Mouse (Mus musculus) heart, postnatal 0 days (tissue): ENCODE results near the gene Bmx. TPM values are rescaled to one million over a fixed set of nuclear protein-coding genes. Genes with fewer than 3 reads are reported as not detected.
A peak's percentile ranks its signal among the peaks of the same experiment; 100 is the strongest.

Source experiments
- ATAC-seq: fragments of 200-750 bp; cut with Nextera tagmentation; 2 replicates; pipeline ENCODE4 v1.8.0; 2017; ENCODE audit warnings: low read depth, moderate number of reproducible peaks, moderate library complexity; ENCODE audit not compliant: insufficient read depth
- DNase-seq: peaks from one replicate; pipeline ENCODE4 v3.0.0-alpha.2; 2016; ENCODE audit warnings: low spot score
- H3K27ac ChIP-seq: fragments of 300-500 bp; sonication (generic); 2 replicates; pipeline ENCODE4 v1.5.1; 2014; ENCODE audit warnings: low read depth, mild to moderate bottlenecking
- H3K27me3 ChIP-seq: fragments of 300-500 bp; sonication (generic); 2 replicates; pipeline ENCODE4 v1.6.1; 2014; ENCODE audit warnings: low read length, mixed read lengths; ENCODE audit not compliant: control insufficient read depth, insufficient read depth
- H3K36me3 ChIP-seq: fragments of 300-500 bp; sonication (generic); replicated peaks from 2 replicates; pipeline ENCODE4 v1.6.1; 2014; ENCODE audit warnings: low read length, mixed read lengths; ENCODE audit not compliant: control insufficient read depth, insufficient read depth
- H3K4me1 ChIP-seq: fragments of 300-500 bp; sonication (generic); 2 replicates; pipeline ENCODE4 v1.6.1; 2014; ENCODE audit warnings: antibody characterized with exemption; ENCODE audit not compliant: control insufficient read depth, insufficient read depth
- H3K4me2 ChIP-seq: fragments of 300-500 bp; sonication (generic); 2 replicates; pipeline ENCODE4 v1.6.1; 2014; ENCODE audit warnings: low read depth, mild to moderate bottlenecking, low read length, moderate library complexity
- H3K4me3 ChIP-seq: fragments of 300-500 bp; sonication (generic); 2 replicates; pipeline ENCODE4 v1.5.1; 2014; ENCODE audit warnings: low read depth, low read length
- H3K9ac ChIP-seq: fragments of 300-500 bp; sonication (generic); replicated peaks from 2 replicates; pipeline ENCODE4 v1.6.1; 2014; ENCODE audit warnings: low read depth, low read length, mixed read lengths
- H3K9me3 ChIP-seq: fragments of 300-500 bp; sonication (generic); replicated peaks from 2 replicates; pipeline ENCODE4 v1.6.1; 2016; ENCODE audit warnings: low read length; ENCODE audit not compliant: control insufficient read depth
- CTCF ChIP-seq: IDR thresholded peaks from 2 replicates; pipeline ENCODE4 v1.5.1; 2016; ENCODE audit warnings: antibody characterized with exemption, control low read depth, low read depth
- EP300 ChIP-seq: IDR thresholded peaks from 2 replicates; pipeline ENCODE4 v1.6.1; 2016; ENCODE audit warnings: antibody characterized with exemption, low read depth
- WGBS: fragments of 180-500 bp; shearing (Covaris S2); extraction: QIAGEN DNeasy Blood & Tissue Kit; methylation state at CpG from one replicate; pipeline ENCODE4 v1.1.7; 2014; 5-methylcytosine and 5-hydroxymethylcytosine counted together
- polyA plus RNA-seq: library from polyadenylated mRNA; unstranded; fragments of >200 nt; fragmentation: Nextera tagmentation; extraction: Ambion mirVana; gene quantifications from 2 replicates; pipeline ENCODE4 v1.2.1, GENCODE M21; 2015
- total RNA-seq: library from RNA; depleted of rRNA; stranded (reverse); fragments of >200 nt; gene quantifications from 2 replicates; pipeline ENCODE4 v1.2.3, GENCODE M21; 2014; ENCODE audit warnings: low replicate concordance

Gene Bmx
- total and polyA plus RNA-seq, 2 experiments from 2014 or later = 1.8 to 3.7 TPM

- ATAC-seq (no peak), DNase-seq (no peak)
- Histone ChIP-seq H3K4me2 (no peak overlapping the region), H3K36me3 (no peaks in the 10 kb centered on the region), H3K9me3 (no peaks in the 10 kb centered on the region), H3K9ac (no peak overlapping the region), H3K27ac (no peak overlapping the region), H3K4me3 (no peak overlapping the region), H3K4me1 (no peaks in the 10 kb centered on the region), H3K27me3 (no peaks in the 10 kb centered on the region)
- WGBS = 69% methylated on average over 2 of the region's 2 CpGs
- TF ChIP-seq EP300 (no peak), CTCF (peak; percentile 9; the same call in 1 of the 2 replicates)
Observed at GRCm38 (mm10) chrX:164221989-164222388, 36.0 kb downstream of the Bmx start.

GRCm38 (mm10) chrX:164200547-164200946, 57.4 kb downstream of the Bmx start:
- ATAC-seq (no peak), DNase-seq (no peak)
- Histone ChIP-seq H3K4me3 (no peak overlapping the region), H3K36me3 (no peaks in the 10 kb centered on the region), H3K27me3 (no peaks in the 10 kb centered on the region), H3K4me2 (no peak overlapping the region), H3K27ac (no peak overlapping the region), H3K9ac (no peak overlapping the region), H3K4me1 (no peaks in the 10 kb centered on the region), H3K9me3 (no peaks in the 10 kb centered on the region)
- WGBS = 57% methylated on average over 5 of the region's 5 CpGs
- TF ChIP-seq CTCF = no peak
- TF ChIP-seq EP300 = no peak

- DNase-seq (no peak), ATAC-seq (no peak)
- Histone ChIP-seq H3K36me3 (no peaks in the 10 kb centered on the region), H3K4me3 (no peak overlapping the region), H3K27ac (no peak overlapping the region), H3K4me1 (no peaks in the 10 kb centered on the region), H3K9me3 (no peaks in the 10 kb centered on the region), H3K9ac (no peak overlapping the region), H3K27me3 (no peaks in the 10 kb centered on the region), H3K4me2 (no peak overlapping the region)
- TF ChIP-seq CTCF (no peak), EP300 (no peak)
- WGBS = 66% methylated on average over 2 of the region's 2 CpGs
Observed at GRCm38 (mm10) chrX:164197679-164198078, 60.3 kb downstream of the Bmx start.

- no peaks in the 10 kb centered on the region for H3K36me3 ChIP-seq
- no peaks in the 10 kb centered on the region for H3K9me3 ChIP-seq
- no peaks in the 10 kb centered on the region for H3K27me3 ChIP-seq
- H3K4me3 ChIP-seq = no peak overlapping the region
- DNase-seq = no peak
- no peaks in the 10 kb centered on the region for H3K4me1 ChIP-seq
- TF ChIP-seq EP300 (no peak), CTCF (no peak)
- no peak overlapping the region for H3K4me2 ChIP-seq
- ATAC-seq = no peak
- no peak overlapping the region for H3K27ac ChIP-seq
- H3K9ac ChIP-seq = no peak overlapping the region
Observed at GRCm38 (mm10) chrX:164189880-164190279, 68.1 kb downstream of the Bmx start.

- Histone ChIP-seq H3K9me3 (no peaks in the 10 kb centered on the region), H3K36me3 (no peaks in the 10 kb centered on the region), H3K27ac (no peak overlapping the region), H3K4me1 (no peaks in the 10 kb centered on the region), H3K4me2 (no peak overlapping the region), H3K4me3 (no peak overlapping the region), H3K9ac (no peak overlapping the region), H3K27me3 (no peaks in the 10 kb centered on the region)
- TF ChIP-seq EP300 (no peak), CTCF (peak; percentile 69)
- 22% methylated on average over 3 of the region's 3 CpGs for WGBS
- ATAC-seq (no peak), DNase-seq (peak; percentile 66)
Observed at GRCm38 (mm10) chrX:164183844-164184243, 74.1 kb downstream of the Bmx start.

GRCm38 (mm10) chrX:164179746-164180145, 78.2 kb downstream of the Bmx start:
- no peaks in the 10 kb centered on the region for H3K36me3 ChIP-seq
- DNase-seq (peak; percentile 24), ATAC-seq (no peak)
- no peaks in the 10 kb centered on the region for H3K27me3 ChIP-seq
- H3K9me3 ChIP-seq = no peaks in the 10 kb centered on the region
- WGBS = 15% methylated on average over 3 of the region's 3 CpGs
- no peaks in the 10 kb centered on the region for H3K4me1 ChIP-seq
- H3K4me2 ChIP-seq = no peak overlapping the region
- H3K27ac ChIP-seq = no peak overlapping the region
- TF ChIP-seq EP300 (no peak), CTCF (peak; percentile 56)
- H3K9ac ChIP-seq = no peak overlapping the region
- no peak overlapping the region for H3K4me3 ChIP-seq
